Mouse (Mus musculus) heart, adult 2 months (tissue): ENCODE data around the gene Gpx7. TPM values are rescaled to one million over a fixed set of nuclear protein-coding genes. Genes with fewer than 3 reads are reported as not detected.

Experiments
- DNase-seq, 2 experiments: peaks; one replicate each; pipeline ENCODE4 v3.0.0; 2021
- H3K27ac ChIP-seq: fragments of 200-600 bp; 2 replicates; pipeline ENCODE4 v1.8.1; 2022
- H3K27me3 ChIP-seq: fragments of 200-500 bp; 2 replicates; pipeline ENCODE4 v1.6.1; 2012; ENCODE audit warnings: mild to moderate bottlenecking, low read length, inconsistent platforms, mixed read lengths; ENCODE audit not compliant: control insufficient read depth, insufficient read depth
- H3K36me3 ChIP-seq: fragments of 200-500 bp; 2 replicates; pipeline ENCODE4 v1.6.1; 2012; ENCODE audit warnings: low read length, inconsistent platforms; ENCODE audit not compliant: control insufficient read depth, insufficient read depth
- H3K4me1 ChIP-seq: fragments of 200-500 bp; 2 replicates; pipeline ENCODE4 v1.6.1; 2011; ENCODE audit warnings: low read length; ENCODE audit not compliant: control insufficient read depth, insufficient read depth
- H3K4me3 ChIP-seq: fragments of 200-600 bp; 2 replicates; pipeline ENCODE4 v1.8.1; 2022
- H3K79me2 ChIP-seq: fragments of 200-500 bp; replicated peaks from 2 replicates; pipeline ENCODE4 v1.6.1; 2012; ENCODE audit warnings: mild to moderate bottlenecking, inconsistent platforms, low read length, moderate library complexity, mixed read lengths; ENCODE audit not compliant: control insufficient read depth, insufficient read depth
- H3K9ac ChIP-seq: fragments of 200-500 bp; 2 replicates; pipeline ENCODE4 v1.6.1; 2012; ENCODE audit warnings: low read depth, mild to moderate bottlenecking, control low read depth, inconsistent platforms, low read length, mixed read lengths
- CTCF ChIP-seq: fragments of 200-600 bp; IDR thresholded peaks from 2 replicates; pipeline ENCODE4 v1.8.1; 2022; ENCODE audit warnings: antibody characterized with exemption, mild to moderate bottlenecking, moderate library complexity
- EP300 ChIP-seq: fragments of 200-500 bp; IDR thresholded peaks from 2 replicates; pipeline ENCODE4 v1.6.1; 2011; ENCODE audit warnings: low read depth, low read length, control low read depth; ENCODE audit not compliant: insufficient read depth
- POLR2A ChIP-seq: fragments of 200-500 bp; IDR thresholded peaks from 2 replicates; pipeline ENCODE4 v1.6.1; 2011; ENCODE audit warnings: mild to moderate bottlenecking, low read depth, low read length, control low read depth; ENCODE audit not compliant: insufficient read depth
- WGBS: fragments of 180-500 bp; shearing (Covaris S2); methylation state at CpG from one replicate; pipeline ENCODE4 v1.1.7; 2018; 5-methylcytosine and 5-hydroxymethylcytosine counted together
- intact Hi-C: fragments of 180-260 bp; cut with DNase I; formaldehyde crosslinking; loops from one replicate; pipeline ENCODE4 v1.15.1; 2025
- long read RNA-seq: library from polyadenylated mRNA; stranded (forward); transcript quantifications from one replicate; pipeline ENCODE4 v2.0.0, GENCODE M21; 2021
- polyA plus RNA-seq: library from polyadenylated mRNA; depleted of rRNA; stranded (reverse); fragments of >200 nt; gene quantifications from 2 replicates; pipeline ENCODE4 v1.2.3, GENCODE M21; 2012; rRNA removed
- total RNA-seq, 2 experiments: library from RNA; stranded (reverse); gene quantifications; 2 replicates each; pipeline ENCODE4 v1.2.3; 2021

The Gpx7 gene
- total RNA-seq (1 to 10 TPM; 5.9 to 7.7 TPM), polyA plus RNA-seq (14.2 and 16.5 TPM in 2 replicates)
- long read RNA-seq, transcript Gpx7-201 (3 exons, 1,289 nt) = major isoform, 5 of 9 reads
- long read RNA-seq, partial matches to known transcripts = 0 of 9 reads
- long read RNA-seq, other reads (novel, unspliced or antisense) = 3 of 9 reads

DNA sequence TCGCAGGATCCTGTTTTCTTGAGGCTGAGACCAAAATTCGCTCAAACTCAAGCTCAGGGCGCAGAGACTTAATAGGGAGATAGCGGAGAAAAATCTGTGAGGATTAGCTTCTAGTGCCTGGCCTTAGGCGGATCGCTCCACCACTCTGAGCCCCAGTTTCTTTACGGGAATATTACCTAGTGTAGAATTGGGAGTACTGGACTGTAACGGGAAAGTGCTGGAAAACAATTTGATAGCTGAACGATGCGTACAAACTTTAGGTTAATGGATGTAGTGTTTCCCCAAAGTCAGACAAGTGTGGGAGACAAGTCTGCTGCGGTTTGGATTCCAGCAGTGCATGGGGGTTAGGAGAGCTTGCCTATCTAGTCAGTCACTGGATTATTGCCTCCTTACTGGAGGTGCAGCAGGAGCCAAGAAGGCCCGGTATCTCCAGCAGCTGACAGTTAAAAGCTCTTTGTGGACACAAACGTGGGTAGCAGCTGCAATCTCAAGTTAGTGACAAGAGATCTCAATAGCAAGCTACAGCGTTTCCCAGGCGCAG, at the start of gene Gpx7:
Gene Gpx7 (minus strand): TSS at position 101 of the 541 bp plus-strand sequence.
- peak within 1 kb of the TSS; percentile 95 for H3K27ac ChIP-seq
- H3K4me1 ChIP-seq = peaks cover 4% of the 10 kb centered on the region
- no peaks in the 10 kb centered on the region for H3K36me3 ChIP-seq
- peak within 1 kb of the TSS; percentile 65 for H3K4me3 ChIP-seq
- WGBS = 16% methylated on average over 15 of the region's 15 CpGs
- no peaks in the 10 kb centered on the region for H3K27me3 ChIP-seq
- peak within 1 kb of the TSS; percentile 99 for H3K9ac ChIP-seq
- TF ChIP-seq POLR2A (no peak), EP300 (no peak), CTCF (no peak)
- intact Hi-C loops = loop anchor here (1.0 to 5.0 kb wide), 2 partner anchors 20 to 65 kb away; no protein-coding TSS in a partner anchor
- H3K79me2 ChIP-seq = no peaks in the 10 kb centered on the region
- DNase-seq = peak in 1 of 2 experiments; percentile 20

DNA sequence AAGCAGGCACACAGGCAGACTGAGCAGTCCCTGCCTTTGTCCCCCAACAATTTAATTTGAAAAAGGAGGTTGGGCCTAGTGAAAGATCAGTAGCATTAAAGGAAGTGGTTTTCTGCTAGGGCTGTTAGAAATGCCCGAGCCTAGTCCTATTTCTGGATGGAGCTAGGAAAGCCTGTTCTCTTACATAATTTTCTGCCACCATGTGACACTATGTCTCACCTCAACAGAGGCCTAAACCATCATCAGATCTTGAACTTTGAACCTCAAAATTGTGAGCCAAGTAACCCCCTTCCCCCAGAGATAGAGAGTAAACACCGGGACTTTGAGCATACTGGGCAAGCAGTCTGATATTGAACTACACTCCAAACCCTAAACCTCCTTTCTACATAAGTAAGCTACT, 49.3 kb upstream of the Gpx7 start:
- intact Hi-C loops = no loop called here
- Histone ChIP-seq H3K27me3 (no peaks in the 10 kb centered on the region), H3K4me3 (no peak overlapping the region), H3K9ac (no peak overlapping the region), H3K27ac (no peak overlapping the region), H3K36me3 (no peaks in the 10 kb centered on the region), H3K79me2 (no peaks in the 10 kb centered on the region), H3K4me1 (peaks cover 4% of the 10 kb centered on the region)
- 59% methylated on average over 2 of the region's 2 CpGs for WGBS
- DNase-seq = no peak
- no peak for TF ChIP-seq EP300
- no peak for TF ChIP-seq POLR2A
- no peak for TF ChIP-seq CTCF

DNA sequence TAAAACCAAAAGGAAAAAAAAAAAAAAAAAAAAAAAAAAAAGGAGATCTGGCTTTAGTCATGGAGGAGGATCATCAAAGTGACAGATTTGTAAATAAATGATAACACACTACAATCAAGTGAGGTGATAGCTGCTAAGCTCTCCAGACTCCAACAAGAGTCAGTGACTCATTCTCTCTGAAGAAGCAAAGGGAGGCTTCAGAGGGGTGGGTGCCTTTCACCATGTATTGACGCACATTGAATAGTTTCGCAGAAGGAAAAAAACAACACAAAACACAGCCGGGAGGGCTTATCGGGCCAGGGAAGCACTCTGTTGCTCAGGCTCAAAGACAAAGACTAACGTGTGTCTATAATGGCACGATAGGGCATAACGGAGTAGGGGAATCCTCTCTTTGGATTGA, 41.3 kb upstream of the Gpx7 start:
- no peaks in the 10 kb centered on the region for H3K36me3 ChIP-seq
- H3K4me3 ChIP-seq = no peak overlapping the region
- H3K9ac ChIP-seq = no peak overlapping the region
- H3K27ac ChIP-seq = no peak overlapping the region
- no peaks in the 10 kb centered on the region for H3K27me3 ChIP-seq
- H3K4me1 ChIP-seq = no peaks in the 10 kb centered on the region
- TF ChIP-seq EP300 (no peak), CTCF (no peak), POLR2A (no peak)
- no peak for DNase-seq
- WGBS = 39% methylated on average over 7 of the region's 7 CpGs
- intact Hi-C loops = no loop called here
- no peaks in the 10 kb centered on the region for H3K79me2 ChIP-seq

DNA sequence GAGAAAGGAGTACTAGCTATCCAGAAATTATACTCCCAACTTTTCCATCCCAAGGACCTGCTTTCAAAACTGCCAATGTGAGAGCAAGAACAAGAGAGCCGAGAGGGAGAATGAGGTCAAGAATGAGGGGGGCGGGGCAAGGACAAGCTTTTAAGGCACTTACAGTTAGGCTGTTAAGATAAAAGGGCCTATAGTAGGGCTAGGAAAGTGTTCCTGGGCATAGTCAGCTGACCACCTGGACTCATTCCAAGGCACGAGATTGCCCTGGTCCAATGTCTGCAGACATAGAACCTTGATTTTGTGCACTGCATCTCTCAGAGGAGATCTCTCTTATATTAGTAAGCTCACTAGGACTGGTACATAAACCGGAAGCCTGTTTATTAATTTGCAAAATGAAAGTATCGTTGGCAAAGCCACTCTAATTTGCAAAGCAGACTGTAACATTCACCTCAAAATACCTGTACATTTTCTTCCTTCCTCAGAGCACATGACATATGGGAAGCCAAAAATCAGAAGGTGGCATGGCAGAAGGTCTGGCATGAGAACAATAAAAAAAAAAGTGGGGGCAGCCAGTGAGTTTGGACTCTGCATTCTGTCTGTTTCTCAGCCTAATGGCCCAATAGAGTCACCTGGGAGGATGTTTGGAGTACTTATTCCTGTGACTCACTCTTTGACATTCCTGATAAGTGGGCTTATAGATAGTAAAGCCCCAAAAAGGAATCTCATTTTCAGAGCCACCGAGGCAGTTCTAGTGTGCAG, 31.5 kb upstream of the Gpx7 start:
- no peak overlapping the region for H3K9ac ChIP-seq
- no peak overlapping the region for H3K27ac ChIP-seq
- intact Hi-C loops = no loop called here

DNA sequence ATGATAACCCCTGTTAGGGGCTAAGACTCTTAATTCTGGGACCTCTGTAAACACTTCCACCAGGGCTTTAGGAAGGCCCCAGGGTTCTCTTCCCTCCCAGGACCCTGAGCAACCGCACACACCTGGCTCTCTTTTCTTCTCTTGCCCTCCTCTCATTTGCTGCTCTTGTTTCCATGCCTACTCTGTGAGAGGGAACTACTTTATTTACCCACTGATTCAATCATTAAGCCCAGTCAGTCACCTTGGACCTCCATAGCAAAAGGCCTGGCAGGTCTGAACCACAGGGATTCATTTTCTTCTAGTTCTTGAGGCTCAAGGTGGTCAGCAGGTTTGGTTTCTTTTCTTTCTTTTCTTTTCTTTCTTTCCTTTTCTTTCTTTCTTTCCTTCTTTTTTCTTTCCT, 29.5 kb upstream of the Gpx7 start:
- WGBS = 93% methylated on average over 1 of the region's 1 CpGs
- Histone ChIP-seq H3K36me3 (no peaks in the 10 kb centered on the region), H3K27ac (no peak overlapping the region), H3K4me3 (no peak overlapping the region), H3K9ac (no peak overlapping the region), H3K27me3 (no peaks in the 10 kb centered on the region), H3K4me1 (no peaks in the 10 kb centered on the region), H3K79me2 (no peaks in the 10 kb centered on the region)
- TF ChIP-seq POLR2A (no peak), CTCF (no peak), EP300 (no peak)
- DNase-seq = no peak
- intact Hi-C loops = no loop called here

More for the DNA sequence above, 31.5 kb upstream of the Gpx7 start:
- Histone ChIP-seq H3K79me2 (no peaks in the 10 kb centered on the region), H3K4me3 (no peak overlapping the region), H3K4me1 (no peaks in the 10 kb centered on the region), H3K36me3 (no peaks in the 10 kb centered on the region), H3K27me3 (no peaks in the 10 kb centered on the region)
- TF ChIP-seq POLR2A (no peak), EP300 (no peak), CTCF (no peak)
- DNase-seq = no peak
- WGBS = 52% methylated on average over 6 of the region's 6 CpGs

- no peak for DNase-seq
- intact Hi-C loops = no loop called here
- no peaks in the 10 kb centered on the region for H3K79me2 ChIP-seq
- TF ChIP-seq EP300 = no peak
- no peak for TF ChIP-seq CTCF
- no peak for TF ChIP-seq POLR2A
- no peak overlapping the region for H3K9ac ChIP-seq
- H3K27ac ChIP-seq = no peak overlapping the region
- no peak overlapping the region for H3K4me3 ChIP-seq
- H3K36me3 ChIP-seq = no peaks in the 10 kb centered on the region
- H3K27me3 ChIP-seq = no peaks in the 10 kb centered on the region
- WGBS = 82% methylated on average over 3 of the region's 3 CpGs
- no peaks in the 10 kb centered on the region for H3K4me1 ChIP-seq
Observed at GRCm38 (mm10) chr4:108435646-108436045, 28.9 kb upstream of the Gpx7 start.
